Mouse (Mus musculus): ENCODE measurements at regions not wholly inside any gene's neighbourhood (a gene's known extent, or its start where the extent isn't known, plus 50 kb on each side); places are given as distances from the start of the nearest gene placed in this dataset.

DNA sequence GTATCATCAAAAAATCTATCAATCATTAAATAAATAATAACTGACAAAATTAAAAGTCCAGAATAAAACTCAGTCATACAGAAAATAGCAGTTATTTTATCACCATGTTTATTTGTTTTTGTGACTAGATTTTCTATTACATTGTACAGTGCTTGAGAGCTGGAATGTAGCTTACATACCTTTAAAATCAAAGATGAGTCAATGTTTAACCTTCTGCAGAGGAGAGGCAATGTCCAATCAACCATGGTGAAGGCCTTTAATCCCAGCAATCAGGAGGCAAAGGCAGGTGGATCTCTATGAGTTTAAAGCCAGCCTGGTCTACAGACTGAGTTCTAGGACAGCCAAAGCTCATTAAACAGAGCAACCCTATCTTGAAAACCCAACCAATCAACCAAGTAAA lies 131.1 kb downstream of the Gm9733 start:
- no peak for DNase-seq (ENCODE audit: low spot score)

DNA sequence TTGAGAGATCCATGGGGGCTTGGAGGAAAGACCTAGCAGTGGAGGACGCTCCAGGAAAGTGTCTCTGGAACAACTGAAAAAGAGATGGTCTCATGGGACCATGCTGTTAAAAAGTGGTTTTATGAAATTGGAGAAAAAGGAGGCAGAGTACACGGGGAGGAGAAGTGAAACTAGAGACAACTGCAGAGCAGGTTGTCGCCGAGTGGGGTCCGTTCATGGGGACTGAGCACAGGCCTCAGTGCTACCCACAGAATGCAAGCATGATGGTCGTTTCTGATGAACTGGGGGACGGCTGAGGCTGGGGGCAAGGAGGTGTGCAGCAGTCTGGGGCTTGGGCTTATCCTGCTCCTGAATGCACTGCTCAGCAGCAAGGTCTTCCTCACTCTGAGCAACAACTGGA lies 129.3 kb downstream of the Gm9733 start:
- DNase-seq (ENCODE audit: low spot score) = no peak

GRCm38 (mm10) chr3:15205266-15206229 lies 126.6 kb downstream of the Gm9733 start:
- DNase-seq (ENCODE audit: low spot score) = no peak

- DNase-seq (ENCODE audit: low spot score) = no peak
Measured at GRCm38 (mm10) chr3:15212357-15212756, 119.7 kb downstream of the Gm9733 start.

DNA sequence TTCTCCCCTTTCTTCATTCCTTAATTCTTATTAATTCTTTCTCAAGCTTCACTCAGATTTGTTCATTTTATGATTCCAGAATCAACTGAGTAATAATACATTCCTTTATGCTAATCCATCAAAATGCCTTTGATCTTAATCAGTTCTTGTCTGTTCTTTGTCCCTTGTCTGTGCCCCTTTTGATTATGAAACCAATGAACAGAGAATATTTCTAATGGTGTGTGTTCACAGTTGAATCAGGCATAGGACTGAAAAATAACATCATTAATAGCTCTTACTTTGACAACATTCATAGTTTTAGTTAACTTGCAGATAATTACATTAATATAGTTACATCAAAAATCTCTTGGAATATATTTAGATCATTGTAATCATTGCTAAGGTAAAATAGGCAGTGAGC lies 114.5 kb downstream of the Gm9733 start:
- DNase-seq (ENCODE audit: low spot score) = no peak

DNA sequence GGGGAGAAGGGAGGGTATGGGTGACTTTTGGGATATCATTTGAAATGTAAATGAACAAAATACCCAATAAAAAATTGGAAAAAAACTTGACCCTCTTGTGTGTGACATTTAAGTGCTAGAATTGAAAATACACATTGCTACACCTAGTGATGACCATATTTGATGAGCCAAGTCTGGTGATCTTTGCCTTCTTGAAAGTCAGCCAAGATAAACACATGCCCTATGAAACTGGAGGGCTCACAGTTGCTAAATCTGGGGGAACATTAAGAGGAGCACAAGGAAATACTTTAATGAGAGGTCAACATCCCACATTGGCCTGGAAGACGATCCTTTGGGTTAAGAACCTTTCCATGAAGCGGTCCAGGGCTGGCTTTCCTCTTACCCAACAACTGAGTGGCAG lies 112.8 kb downstream of the Gm9733 start:
- DNase-seq (ENCODE audit: low spot score) = no peak

GRCm38 (mm10) chr3:15223266-15223665 lies 108.8 kb downstream of the Gm9733 start:
- no peak for DNase-seq (ENCODE audit: low spot score)

GRCm38 (mm10) chr3:15224452-15224851 lies 107.7 kb downstream of the Gm9733 start:
- no peak for DNase-seq (ENCODE audit: low spot score)

DNA sequence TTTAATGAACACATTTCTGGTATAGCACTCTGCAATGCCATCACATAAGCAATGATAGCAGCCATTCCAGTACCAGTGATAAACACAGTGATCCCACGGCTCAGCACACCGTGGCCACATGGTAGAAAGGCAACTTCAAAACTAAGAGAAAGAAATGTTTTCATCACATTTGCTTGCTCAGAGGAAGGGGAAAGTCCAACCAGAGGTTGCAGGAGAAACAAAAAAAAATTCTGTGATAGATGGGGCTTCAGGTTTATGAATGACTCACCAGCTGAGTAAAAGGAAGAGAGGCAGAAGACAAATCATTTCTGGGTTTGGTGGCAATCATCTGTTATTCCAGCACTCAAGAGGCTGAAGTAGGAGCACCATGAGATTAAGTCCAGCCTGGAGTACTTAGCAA lies 103.5 kb downstream of the Gm9733 start:
- no peak for DNase-seq (ENCODE audit: low spot score)

- DNase-seq (ENCODE audit: low spot score) = no peak
Measured at GRCm38 (mm10) chr3:15230204-15230603, 101.9 kb downstream of the Gm9733 start.

DNA sequence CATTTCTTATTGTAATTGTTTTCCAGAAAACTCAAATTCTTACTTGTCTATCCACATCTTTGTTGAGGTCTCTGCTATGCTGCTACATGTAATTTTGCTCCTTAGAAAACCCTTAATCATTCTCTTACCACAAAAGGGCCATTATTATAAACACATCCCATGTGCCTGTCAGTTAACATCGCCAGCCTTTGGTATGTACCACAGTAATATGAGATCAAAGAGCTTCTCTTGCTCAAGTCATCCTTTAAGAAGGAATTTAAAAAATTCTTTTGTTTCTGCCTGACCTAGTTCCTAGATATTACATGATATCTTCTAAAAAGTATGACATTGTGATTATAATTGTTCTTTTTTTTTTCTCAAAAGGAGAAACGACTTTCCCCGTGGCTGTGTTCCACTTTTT lies 100.7 kb downstream of the Gm9733 start:
- DNase-seq (ENCODE audit: low spot score) = no peak

- DNase-seq (ENCODE audit: low spot score) = no peak
Measured at GRCm38 (mm10) chr3:15237817-15238432, 94.2 kb downstream of the Gm9733 start.

DNA sequence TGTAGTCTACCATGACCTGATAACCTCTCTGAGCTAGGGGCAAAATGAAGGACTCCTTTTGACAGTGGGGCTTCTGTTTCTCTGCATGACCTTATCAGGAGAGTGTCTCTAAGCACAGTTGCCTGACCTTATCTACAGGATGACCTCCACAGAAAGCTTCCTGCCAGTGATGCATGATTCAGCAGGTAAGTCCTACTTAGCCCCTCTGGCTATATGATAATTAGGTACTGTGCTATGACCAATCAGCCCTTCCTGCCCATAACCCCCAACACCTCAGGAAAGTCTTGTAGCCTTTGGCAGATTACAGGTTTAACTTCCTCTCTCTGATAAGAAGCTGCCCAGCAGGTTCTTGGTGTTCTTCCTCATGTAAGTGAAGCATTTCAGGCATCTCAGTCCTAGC lies 89.7 kb downstream of the Gm9733 start:
- no peak for DNase-seq (ENCODE audit: low spot score)

- no peak for DNase-seq (ENCODE audit: low spot score)
Measured at GRCm38 (mm10) chr3:15243584-15243983, 88.5 kb downstream of the Gm9733 start.

DNA sequence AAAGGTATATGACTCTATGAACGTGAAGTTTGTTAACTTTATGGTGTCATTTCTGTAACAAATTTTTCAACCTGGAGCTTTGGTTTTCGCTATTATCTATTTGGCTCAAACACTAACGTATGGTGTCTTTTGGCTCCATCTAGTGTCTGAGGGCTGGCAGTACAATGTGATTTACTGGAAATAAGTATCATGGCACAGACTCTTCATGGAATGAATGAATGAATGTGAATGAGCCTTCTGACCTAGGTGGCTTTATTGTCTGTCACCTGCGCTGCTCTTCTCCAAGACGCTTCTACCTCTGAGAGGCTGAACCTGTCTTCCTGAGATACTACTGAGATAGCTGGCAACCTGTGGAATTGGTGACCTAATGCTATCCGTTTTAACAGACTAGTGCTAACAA lies 87.1 kb downstream of the Gm9733 start:
- no peak for DNase-seq (ENCODE audit: low spot score)
